Mouse (Mus musculus) cerebellum, postnatal 14 days (tissue): ENCODE measurements around the gene Adipor2.

Experiments
- DNase-seq, 2 experiments: peaks; one replicate each; pipeline ENCODE4 v3.0.0; 2021; ENCODE audit warnings: mixed read lengths in 2 of 2

Adipor2 gene

DNA sequence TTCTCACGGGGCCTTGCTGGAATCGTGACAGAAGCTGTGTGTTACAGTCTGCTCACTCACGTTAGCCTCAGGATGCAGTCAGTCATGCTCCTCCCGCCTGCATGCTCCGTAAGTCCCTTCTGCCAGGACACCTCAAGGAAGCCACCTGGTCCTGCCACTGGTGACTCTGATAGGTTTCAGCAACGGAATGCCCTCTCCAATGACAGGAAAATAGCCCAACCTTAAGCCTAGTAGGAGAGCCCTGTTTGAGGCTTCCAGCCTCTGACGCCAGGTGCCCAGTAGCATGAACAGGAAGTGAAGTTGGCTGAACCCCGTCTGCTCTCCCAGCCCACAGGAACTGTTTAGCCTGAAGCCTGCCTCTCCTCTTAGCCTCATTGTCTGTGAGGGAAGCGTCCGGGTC, 71.2 kb downstream of the Adipor2 start:
- peak; percentile 71 to 73 for DNase-seq

DNA sequence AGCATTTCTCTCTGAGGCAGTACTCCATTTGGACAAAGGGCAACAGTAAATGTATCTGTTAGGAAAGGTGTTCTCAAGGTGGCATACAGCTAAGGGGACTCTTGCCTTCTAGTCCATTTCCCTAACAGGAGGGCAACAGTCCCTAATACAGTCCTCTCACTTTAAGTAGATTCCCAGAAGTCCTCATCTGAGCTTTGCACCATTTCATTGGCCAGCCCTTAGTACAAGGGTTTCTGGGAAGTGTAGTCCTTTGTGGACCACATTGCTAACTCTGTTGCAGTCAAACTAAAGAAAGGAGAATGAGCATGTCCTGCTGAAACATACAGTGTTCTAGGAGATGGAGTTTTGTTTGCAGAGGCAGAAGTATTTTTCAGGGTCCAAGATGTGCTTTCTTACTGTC, 76.1 kb downstream of the Adipor2 start:
- peak; percentile 47 to 61 for DNase-seq

- DNase-seq: no peak
Observed at GRCm38 (mm10) chr6:119338121-119338912, 79.2 kb downstream of the Adipor2 start.

- DNase-seq: no peak
Observed at GRCm38 (mm10) chr6:119337287-119337686, 80.2 kb downstream of the Adipor2 start.

- no peak for DNase-seq
Observed at GRCm38 (mm10) chr6:119336124-119336523, 81.4 kb downstream of the Adipor2 start.

DNA sequence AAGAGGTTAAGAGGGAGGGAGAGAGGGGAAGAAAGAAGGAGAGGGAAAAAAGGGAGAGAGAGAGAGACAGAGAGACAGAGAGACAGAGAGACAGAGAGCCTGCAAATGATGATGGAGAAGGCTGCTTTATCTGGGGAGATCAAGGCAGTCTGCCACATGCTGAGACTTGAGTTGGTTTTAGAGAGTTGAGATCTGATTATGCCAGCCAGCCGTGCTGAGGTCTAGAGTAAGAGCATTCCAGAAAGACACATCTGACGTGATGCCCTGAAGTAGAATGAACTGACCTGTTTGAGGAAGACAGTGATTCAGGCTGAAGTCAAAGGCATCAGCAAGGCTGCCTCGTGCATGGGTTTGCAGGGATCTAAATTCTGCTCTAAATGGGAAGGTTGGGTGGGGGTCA, 83.7 kb downstream of the Adipor2 start:
- DNase-seq: no peak

DNA sequence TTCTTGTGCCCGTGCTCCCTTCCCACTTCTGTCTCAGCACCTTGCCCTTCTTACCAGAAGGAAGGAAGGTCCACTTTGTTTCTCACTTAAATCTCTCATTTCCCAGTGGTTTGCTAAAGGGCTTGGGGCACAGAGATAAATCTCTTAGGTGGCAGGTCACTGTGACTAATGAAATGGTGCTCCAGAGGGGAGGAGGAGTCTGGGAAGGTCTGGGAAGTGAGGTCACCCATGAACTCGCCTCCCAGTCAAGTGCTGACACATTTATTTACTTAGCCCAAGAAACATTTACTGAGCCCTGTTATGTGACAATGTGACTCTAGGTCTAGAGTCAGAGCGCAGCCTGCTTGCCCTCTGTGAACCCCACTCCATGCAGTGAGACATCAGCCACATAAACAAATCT, 84.3 kb downstream of the Adipor2 start:
- no peak for DNase-seq

DNA sequence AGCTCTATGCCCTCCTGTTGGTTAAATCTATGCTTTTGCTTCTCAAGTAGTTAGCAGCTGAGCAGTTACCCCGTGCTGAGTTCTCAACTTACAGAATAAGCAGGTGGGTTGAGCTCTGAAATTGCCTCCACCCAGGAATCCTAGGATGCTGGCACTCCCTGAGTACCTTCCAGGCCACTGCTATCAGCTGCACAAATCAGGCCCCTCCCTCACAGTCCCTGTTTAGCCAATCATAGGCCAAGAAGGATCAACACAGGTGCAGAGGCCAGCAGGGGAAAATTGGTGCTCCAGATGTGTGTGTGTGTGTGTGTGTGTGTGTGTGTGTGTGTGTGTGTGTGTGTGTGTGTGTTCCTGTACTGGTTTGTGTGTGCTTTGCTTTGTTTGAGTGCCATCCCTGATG, 85.4 kb downstream of the Adipor2 start:
- DNase-seq: no peak

GRCm38 (mm10) chr6:119330506-119330905, 87.0 kb downstream of the Adipor2 start, which contains the start of gene Lrtm2:
TSS of gene Lrtm2 (minus strand) at chr6:119330766.
- peak; percentile 59 to 72 for DNase-seq

- DNase-seq: peak; percentile 40 to 51
Observed at GRCm38 (mm10) chr6:119329936-119330335, 87.6 kb downstream of the Adipor2 start.

GRCm38 (mm10) chr6:119329215-119329714, 88.2 kb downstream of the Adipor2 start:
- DNase-seq: peak; percentile 61 to 84

- DNase-seq: peak; percentile 55 to 76
Observed at GRCm38 (mm10) chr6:119328521-119329115, 88.9 kb downstream of the Adipor2 start.

- no peak for DNase-seq
Observed at GRCm38 (mm10) chr6:119326541-119326940, 91.0 kb downstream of the Adipor2 start.

DNA sequence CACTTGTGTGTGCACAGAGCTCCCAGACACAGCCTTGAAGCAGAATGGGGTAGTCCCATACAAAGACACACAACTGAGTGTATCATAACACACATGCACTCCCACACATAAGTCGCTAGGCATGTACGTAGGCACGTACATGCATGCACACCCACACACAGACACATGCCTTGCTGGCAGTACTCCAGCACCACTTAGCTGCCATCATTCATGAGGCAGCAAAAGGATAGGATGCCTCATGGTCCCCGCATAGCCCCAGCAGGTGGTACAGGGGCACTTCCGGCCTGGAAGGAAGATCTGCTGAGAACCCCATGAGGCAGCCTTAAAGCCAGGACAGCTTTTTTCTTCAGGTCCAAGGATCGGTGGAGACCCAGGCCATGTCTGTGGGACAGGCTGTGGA, 91.5 kb downstream of the Adipor2 start:
- peak in 1 of 2 experiments; percentile 57 for DNase-seq

DNA sequence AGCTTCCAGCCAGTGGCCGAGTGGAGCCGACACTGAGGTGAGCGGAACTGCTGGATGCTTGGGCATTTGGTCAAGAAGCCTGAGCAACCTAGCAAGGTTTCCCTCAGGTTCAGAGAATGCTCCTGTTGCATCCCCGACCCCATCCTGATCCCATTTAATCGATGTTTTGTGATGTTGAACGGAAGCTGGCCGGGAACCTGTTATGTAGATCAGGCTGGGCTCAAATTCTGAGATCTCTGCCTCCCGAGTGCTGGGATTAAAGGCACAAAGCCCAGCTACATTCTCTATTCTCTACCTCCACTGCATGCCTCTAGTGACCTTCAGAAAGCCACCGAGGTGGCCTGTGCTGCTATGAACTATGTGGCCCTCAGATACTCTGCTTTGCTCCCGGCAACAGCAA, 92.7 kb downstream of the Adipor2 start:
- no peak for DNase-seq

DNA sequence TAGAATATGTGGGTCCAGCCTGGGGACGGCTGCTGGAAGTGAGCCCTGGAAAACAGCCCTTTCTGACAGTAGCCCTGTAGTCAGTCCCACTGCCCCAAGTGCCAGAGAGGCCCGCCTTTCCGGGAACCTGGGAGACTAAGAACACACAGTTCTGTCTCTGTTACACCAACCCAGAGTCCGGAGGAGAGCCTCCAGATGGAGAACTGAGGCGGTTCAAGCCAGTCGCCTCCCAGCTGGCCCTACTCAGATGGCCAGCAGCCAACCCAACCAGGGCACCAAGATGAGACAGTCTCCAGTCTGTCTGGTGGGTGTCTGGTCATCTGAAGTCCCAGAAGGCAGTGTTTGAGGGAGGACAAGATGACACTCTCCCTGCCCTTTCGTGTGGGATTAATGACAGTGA, 95.8 kb downstream of the Adipor2 start:
- DNase-seq: peak; percentile 51 to 74

GRCm38 (mm10) chr6:119320481-119320880, 97.0 kb downstream of the Adipor2 start:
- DNase-seq: no peak

DNA sequence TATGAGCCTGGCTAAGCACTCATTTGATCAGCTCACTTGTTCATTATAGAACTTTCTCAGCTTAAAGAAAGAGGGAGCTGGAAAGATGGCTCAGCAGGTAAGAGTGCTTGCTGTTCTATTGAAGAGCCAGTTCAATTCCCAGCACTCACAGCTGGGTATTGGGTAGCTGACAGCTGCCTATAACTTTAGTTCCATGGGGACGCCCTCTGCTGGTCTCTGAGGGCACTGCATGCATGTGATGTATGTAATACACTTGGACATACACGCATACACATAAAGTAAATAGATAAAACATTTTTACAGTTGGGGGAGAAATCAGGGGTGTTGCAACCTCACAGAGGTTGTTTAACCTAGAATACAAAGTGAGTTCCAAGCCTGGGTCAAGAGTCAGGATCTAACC, 98.1 kb downstream of the Adipor2 start:
- DNase-seq: peak in 1 of 2 experiments; percentile 70

- DNase-seq: no peak
Observed at GRCm38 (mm10) chr6:119318732-119319131, 98.8 kb downstream of the Adipor2 start.

DNA sequence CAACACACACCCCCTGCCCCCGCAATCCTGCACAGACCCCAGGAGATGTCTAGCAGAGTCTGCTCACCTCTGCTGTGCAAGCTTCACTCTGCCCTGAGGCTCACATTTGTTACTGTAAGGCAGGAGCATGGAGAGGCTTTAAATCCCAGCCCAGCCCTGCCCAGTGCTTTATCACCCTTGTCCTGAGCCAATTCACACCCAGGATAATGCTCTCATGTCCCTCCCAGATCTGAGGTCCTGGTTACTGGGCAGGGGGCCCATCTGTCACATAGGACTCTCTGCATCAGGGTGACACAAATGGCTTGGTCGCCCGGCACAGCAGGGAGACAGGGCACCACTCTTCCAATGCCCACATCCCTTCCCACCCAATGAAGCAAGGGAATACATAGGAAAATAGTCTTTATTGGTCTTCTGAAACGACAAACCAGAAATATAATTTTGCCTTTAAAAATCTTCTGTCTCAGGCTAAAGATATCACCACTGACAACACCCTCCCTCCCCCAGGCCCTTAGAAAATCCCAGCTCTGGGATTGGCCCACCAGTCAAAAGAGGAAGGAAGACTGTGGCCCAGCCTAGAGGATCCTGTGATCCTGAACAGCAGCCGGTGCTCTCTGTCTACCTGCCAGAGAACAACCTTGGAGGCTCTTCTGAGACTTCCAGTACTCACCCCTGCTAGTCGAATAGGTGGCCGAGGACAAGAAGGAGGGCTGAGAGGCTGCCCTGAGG, 102.6 kb downstream of the Adipor2 start:
- peak; percentile 61 to 64 for DNase-seq

DNA sequence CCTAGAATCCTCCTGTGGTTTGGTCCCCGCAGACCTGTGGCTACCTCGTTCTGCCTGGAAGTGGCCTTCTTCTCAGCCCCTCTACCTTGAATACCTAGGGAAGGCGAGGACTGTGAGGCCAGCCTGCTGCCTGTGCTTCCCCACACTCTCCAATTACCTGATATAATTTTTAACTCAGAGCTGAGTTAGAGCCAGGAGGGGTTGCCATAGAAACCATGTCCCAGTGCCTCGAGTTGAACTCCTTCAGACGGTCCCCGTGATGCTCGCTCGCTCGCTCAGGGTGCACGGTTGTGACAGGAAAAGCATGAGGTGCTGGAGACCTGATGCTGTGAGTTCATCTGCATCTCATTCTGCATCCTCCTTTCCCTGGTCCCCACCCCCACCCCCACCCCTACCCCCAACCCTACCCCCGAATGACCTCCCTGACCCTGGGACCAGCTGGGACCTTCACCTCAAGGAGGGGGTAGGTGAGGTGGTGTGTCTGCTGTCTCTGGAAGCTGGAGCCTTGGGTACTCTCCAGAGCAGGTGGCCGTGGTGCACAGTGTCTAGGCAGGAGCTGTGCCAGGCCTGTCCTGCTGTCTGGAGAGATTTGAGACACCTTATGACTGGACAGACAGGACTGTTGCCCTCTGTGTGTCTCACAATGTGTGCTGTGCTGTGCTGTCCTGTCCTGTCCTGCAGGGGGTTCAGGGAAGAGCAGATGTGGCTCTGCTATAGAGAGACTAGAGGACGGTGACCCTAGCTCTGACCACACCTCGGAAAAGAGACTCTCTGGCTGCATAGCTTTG, 103.7 kb downstream of the Adipor2 start:
- DNase-seq: peak; percentile 42

- peak; percentile 53 to 54 for DNase-seq
Observed at GRCm38 (mm10) chr6:119313096-119313495, 104.4 kb downstream of the Adipor2 start.

- peak in 1 of 2 experiments; percentile 50 for DNase-seq
Observed at GRCm38 (mm10) chr6:119312381-119312780, 105.1 kb downstream of the Adipor2 start.
